ENCODE assay signal across 17 mouse cellular contexts in the genomic region with DNA sequence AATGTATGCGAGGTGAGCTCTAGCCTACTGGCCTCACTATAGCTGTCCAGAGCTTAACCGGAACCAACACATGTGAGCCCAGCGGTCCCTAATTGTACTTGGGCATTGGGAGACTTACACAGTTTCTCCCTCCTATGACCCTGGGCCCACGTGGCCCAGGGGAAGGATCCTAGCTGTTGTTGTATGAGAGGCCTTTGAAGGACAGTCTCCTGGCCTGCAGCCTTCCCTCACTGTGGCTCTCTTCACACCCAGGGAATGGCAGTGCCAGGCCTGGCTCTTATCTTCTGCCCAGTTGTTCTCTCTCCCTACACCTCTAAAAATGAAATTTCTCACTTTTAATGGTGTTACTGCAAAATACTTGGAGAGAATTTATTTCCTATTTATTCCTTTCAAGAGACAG. TPM values are rescaled to one million over a fixed set of nuclear protein-coding genes. Genes with fewer than 3 reads are reported as not detected.
DNase-seq lines count a peak whose midpoint lies in the region; ATAC-seq and TF ChIP-seq lines count a peak whose summit lies in the region.
"Had no signal": no experiment of that assay in that cellular context is flagged by ENCODE, and none has a peak within 500 bp of the region (broad histone marks: within the 10 kb centered on the region; RNA-seq: fewer than 3 reads in every experiment).

No protein-coding gene starts in this region.

- peaks cover 30% of the 10 kb centered on the region for H3K4me1 ChIP-seq in hindbrain, embryonic 16.5 days (ENCODE audit: control insufficient read depth, insufficient read depth, low read depth, low read length)
- H3K4me1 ChIP-seq in hindbrain, embryonic 14.5 days (replicated peaks; ENCODE audit: control insufficient read depth, insufficient read depth, low read length) = peaks cover 23% of the 10 kb centered on the region
- H3K4me1 ChIP-seq in neural tube, embryonic 13.5 days (replicated peaks) = peaks cover 57% of the 10 kb centered on the region
- H3K4me1 ChIP-seq in midbrain, embryonic 16.5 days (ENCODE audit: control insufficient read depth, insufficient read depth, low read length) = peaks cover 40% of the 10 kb centered on the region
- H3K4me1 ChIP-seq in lung, adult 2 months (ENCODE audit: control insufficient read depth, insufficient read depth, low read length) = no peaks in the 10 kb centered on the region

- H3K9me3 ChIP-seq in hindbrain, embryonic 16.5 days (ENCODE audit: control insufficient read depth, low read length) = no peaks in the 10 kb centered on the region
- H3K9me3 ChIP-seq in hindbrain, embryonic 14.5 days (ENCODE audit: control insufficient read depth, low read length) = no peaks in the 10 kb centered on the region
- H3K9me3 ChIP-seq in neural tube, embryonic 13.5 days = no peaks in the 10 kb centered on the region
- H3K9me3 ChIP-seq in midbrain, embryonic 16.5 days (replicated peaks; ENCODE audit: control insufficient read depth, low read length, poor library complexity, severe bottlenecking) = no peaks in the 10 kb centered on the region
- H3K9me3 ChIP-seq: liver, embryonic 13.5 days had no signal

- 50% methylated on average over 4 of the region's 4 CpGs for WGBS in hindbrain, embryonic 16.5 days
- 42% methylated on average over 4 of the region's 4 CpGs for WGBS in hindbrain, embryonic 14.5 days
- 40% methylated on average over 4 of the region's 4 CpGs for WGBS in neural tube, embryonic 13.5 days
- 53% methylated on average over 4 of the region's 4 CpGs for WGBS in midbrain, embryonic 16.5 days
- WGBS in lung, adult 2 months = 58% methylated on average over 4 of the region's 4 CpGs

- no peak for TF ChIP-seq CTCF in lung, adult 2 months (IDR thresholded peaks at IDR 0.05; ENCODE audit: insufficient read depth, low read length)

- no peak for ATAC-seq in hindbrain, embryonic 16.5 days
- ATAC-seq in hindbrain, embryonic 14.5 days (ENCODE audit: low FRiP score) = no peak
- no peak for ATAC-seq in neural tube, embryonic 13.5 days (ENCODE audit: low read depth)
- ATAC-seq in midbrain, embryonic 16.5 days = no peak

- peak; percentile 18 for DNase-seq in cerebellum, adult 11-12 months
- no peak for DNase-seq in cerebellum, adult 9-11 months
- no peak for DNase-seq in hindbrain, embryonic 14.5 days (ENCODE audit: low spot score)
- DNase-seq in neural tube, embryonic 10.5 days (ENCODE audit: extremely low spot score, low spot score) = no peak
- no peak for DNase-seq in lung, adult 2 months
- DNase-seq: cerebellum, postnatal 25 days; gastrocnemius, postnatal 10 days; kidney, adult 18-20 months; kidney, postnatal 4 days; layer of hippocampus, postnatal 36 days; liver, embryonic 13.5 days; right cerebral cortex, postnatal 14 days; thymus, postnatal 14 days had no signal

- H3K4me3 ChIP-seq in hindbrain, embryonic 16.5 days (ENCODE audit: low read length) = no peak overlapping the region
- H3K4me3 ChIP-seq in hindbrain, embryonic 14.5 days (replicated peaks; ENCODE audit: low read length) = no peak overlapping the region
- no peak overlapping the region for H3K4me3 ChIP-seq in neural tube, embryonic 13.5 days
- H3K4me3 ChIP-seq in midbrain, embryonic 16.5 days (ENCODE audit: low read depth, low read length) = no peak overlapping the region
- H3K4me3 ChIP-seq in lung, adult 2 months (replicated peaks; ENCODE audit: extremely low read depth, low read depth, low read length) = no peak overlapping the region
- H3K4me3 ChIP-seq: heart, adult 2 months; liver, embryonic 13.5 days had no signal

- TF ChIP-seq POLR2A in lung, adult 2 months (IDR thresholded peaks at IDR 0.05; ENCODE audit: borderline replicate concordance, extremely low read depth, low read depth, low read length) = no peak

- no peaks in the 10 kb centered on the region for H3K27me3 ChIP-seq in hindbrain, embryonic 16.5 days (replicated peaks; ENCODE audit: control insufficient read depth, insufficient read depth, low read length)
- H3K27me3 ChIP-seq in hindbrain, embryonic 14.5 days (ENCODE audit: control insufficient read depth, insufficient read depth, low read length) = no peaks in the 10 kb centered on the region
- no peaks in the 10 kb centered on the region for H3K27me3 ChIP-seq in neural tube, embryonic 13.5 days
- no peaks in the 10 kb centered on the region for H3K27me3 ChIP-seq in midbrain, embryonic 16.5 days (ENCODE audit: control insufficient read depth, insufficient read depth, low read depth, low read length)

- 0 out of 2 replicates have a peak overlapping the region, but pooled peaks have one; percentile 50 for H3K27ac ChIP-seq in hindbrain, embryonic 16.5 days (ENCODE audit: low read depth, low read length)
- H3K27ac ChIP-seq in hindbrain, embryonic 14.5 days = no peak overlapping the region
- H3K27ac ChIP-seq in neural tube, embryonic 13.5 days (replicated peaks) = peak overlapping the region; percentile 82; the same call in 1 of the 2 replicates
- peak overlapping the region; percentile 85 for H3K27ac ChIP-seq in midbrain, embryonic 16.5 days (ENCODE audit: low read length)
- H3K27ac ChIP-seq: heart, adult 2 months; liver, embryonic 13.5 days had no signal

- H3K9ac ChIP-seq in hindbrain, embryonic 16.5 days (ENCODE audit: low read depth, low read length) = no peak overlapping the region
- H3K9ac ChIP-seq in hindbrain, embryonic 14.5 days = no peak overlapping the region
- H3K9ac ChIP-seq in neural tube, embryonic 13.5 days = 0 out of 2 replicates have a peak overlapping the region, but pooled peaks have one; percentile 38
- H3K9ac ChIP-seq in midbrain, embryonic 16.5 days (ENCODE audit: low read depth, low read length) = no peak overlapping the region
- H3K9ac ChIP-seq: liver, embryonic 13.5 days had no signal

- H3K4me2 ChIP-seq in hindbrain, embryonic 16.5 days (ENCODE audit: low read length) = no peak overlapping the region
- no peak overlapping the region for H3K4me2 ChIP-seq in hindbrain, embryonic 14.5 days (replicated peaks)
- H3K4me2 ChIP-seq in neural tube, embryonic 13.5 days = no peak overlapping the region
- H3K4me2 ChIP-seq in midbrain, embryonic 16.5 days (ENCODE audit: low read length) = no peak overlapping the region
- H3K4me2 ChIP-seq: liver, embryonic 13.5 days had no signal

- peaks cover 7% of the 10 kb centered on the region; the same call in 1 of the 2 replicates for H3K36me3 ChIP-seq in hindbrain, embryonic 16.5 days (ENCODE audit: control insufficient read depth, insufficient read depth, low read length)
- peaks cover 19% of the 10 kb centered on the region for H3K36me3 ChIP-seq in hindbrain, embryonic 14.5 days (replicated peaks; ENCODE audit: control insufficient read depth, insufficient read depth)
- peaks cover 11% of the 10 kb centered on the region for H3K36me3 ChIP-seq in neural tube, embryonic 13.5 days
- peaks cover 4% of the 10 kb centered on the region; the same call in 1 of the 2 replicates for H3K36me3 ChIP-seq in midbrain, embryonic 16.5 days (ENCODE audit: control insufficient read depth, insufficient read depth, low read length)
- H3K36me3 ChIP-seq: liver, embryonic 13.5 days had no signal

RNA-seq across cellular contexts. Expression of a gene that starts 11.0 kb away (rescaled TPM):
- 119 and 128 TPM in 2 replicates for polyA plus RNA-seq in hindbrain, embryonic 16.5 days (2015; fragmentation: Nextera tagmentation; extraction: Ambion mirVana)
- 85.3 and 88.8 TPM in 2 replicates for polyA plus RNA-seq in hindbrain, embryonic 14.5 days (2014; fragmentation: Nextera tagmentation; extraction: Ambion mirVana)
- 99.9 and 103 TPM in 2 replicates for polyA plus RNA-seq in neural tube, embryonic 13.5 days (2015; fragmentation: Nextera tagmentation; extraction: Ambion mirVana)
- polyA plus RNA-seq in midbrain, embryonic 16.5 days (2015; fragmentation: Nextera tagmentation; extraction: Ambion mirVana) = 115 and 129 TPM in 2 replicates
- polyA plus RNA-seq in lung, adult 2 months (2012; rRNA removed) = 138 and 143 TPM in 2 replicates
